Mouse (Mus musculus): ENCODE results near the gene P2ry2.

DNA sequence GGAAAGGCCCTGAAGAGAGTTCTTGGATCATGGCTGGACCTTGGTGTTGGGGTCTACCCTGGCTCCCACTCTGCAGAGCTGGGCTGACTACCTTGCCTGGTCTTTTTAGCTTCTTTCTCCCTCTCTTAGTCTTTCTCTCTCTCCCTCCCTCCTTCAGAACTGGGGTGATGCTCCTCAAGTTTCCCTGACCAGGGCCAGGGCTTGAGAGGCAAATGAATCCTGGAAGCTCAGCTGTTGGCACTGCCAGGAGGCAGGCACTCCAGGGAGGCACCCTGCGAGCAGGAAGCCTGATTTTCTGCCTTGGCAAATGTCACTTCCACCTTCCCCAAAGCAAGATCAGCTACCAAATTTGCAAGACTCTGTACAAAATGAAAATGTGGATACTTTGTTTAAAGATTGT, 2.3 kb upstream of the P2ry2 start:
- TF ChIP-seq POLR2A (IDR thresholded peaks at IDR 0.05; ENCODE audit: extremely low read depth, insufficient read depth, low read length) = no peak
- TF ChIP-seq CTCF (IDR thresholded peaks at IDR 0.05; ENCODE audit: low read depth, low read length) = no peak

Measured in liver, adult 2 months (tissue).